10 mouse cellular contexts compared by ENCODE assay signal in the genomic region with DNA sequence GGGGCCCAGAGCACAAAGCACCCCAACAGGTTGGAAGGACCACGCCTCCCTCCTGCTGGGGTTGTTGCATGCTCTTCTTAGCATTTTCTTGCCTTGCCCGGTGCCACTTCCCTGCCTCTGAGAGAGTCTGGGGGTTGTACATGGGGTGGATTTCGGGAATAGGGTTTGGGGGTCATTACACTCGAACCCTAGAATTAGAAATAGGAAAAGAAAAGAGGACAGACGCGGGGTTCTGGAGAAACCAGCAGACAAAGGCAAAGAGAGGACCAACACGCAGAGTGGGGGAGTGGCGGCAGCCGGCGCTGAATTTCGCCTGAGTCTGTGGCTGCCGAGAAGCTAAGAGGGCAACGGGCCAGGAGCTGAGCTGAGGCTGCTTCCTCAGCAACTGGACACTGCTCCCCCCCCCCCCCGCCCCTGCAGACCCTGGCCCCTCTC. TPM values are rescaled to one million over a fixed set of nuclear protein-coding genes. Genes with fewer than 3 reads are reported as not detected.
DNase-seq lines count a peak whose midpoint lies in the region; ATAC-seq lines count a peak whose summit lies in the region.
"Had no signal": no experiment of that assay in that cellular context is flagged by ENCODE, and none has a peak within 500 bp of the region (broad histone marks: within the 10 kb centered on the region; RNA-seq: fewer than 3 reads in every experiment).

No protein-coding gene starts in this region.

- peak overlapping the region; percentile 69 for H3K9ac ChIP-seq in neural tube, embryonic 11.5 days (ENCODE audit: low read length)

- under 1% methylated on average over 13 of the region's 14 CpGs for WGBS in neural tube, embryonic 11.5 days

- H3K4me3 ChIP-seq in neural tube, embryonic 11.5 days (ENCODE audit: low read depth, low read length), result peak overlapping the region; percentile 39
- H3K4me3 ChIP-seq: erythroblast, embryonic 14.5 days had no signal

- no peak for ATAC-seq in neural tube, embryonic 11.5 days (ENCODE audit: insufficient read depth, low FRiP score, low TSS enrichment)

- intact Hi-C loops in gastrocnemius, postnatal 14 days (cut with DNase I; ENCODE audit: low total_unique reads), result no loop called here

- H3K27ac ChIP-seq in neural tube, embryonic 11.5 days (ENCODE audit: low read depth, low read length), result no peak overlapping the region; the same call in none of the 2 replicates

- H3K9me3 ChIP-seq in neural tube, embryonic 11.5 days (ENCODE audit: control insufficient read depth, low read length), result no peaks in the 10 kb centered on the region

- H3K27me3 ChIP-seq in neural tube, embryonic 11.5 days (ENCODE audit: control insufficient read depth, insufficient read depth, low read length), result 0 out of 2 replicates have a peak, but pooled peaks cover 2% of the 10 kb centered on the region

- H3K4me2 ChIP-seq in neural tube, embryonic 11.5 days (ENCODE audit: low read depth), result peak overlapping the region; percentile 78

- no peaks in the 10 kb centered on the region for H3K36me3 ChIP-seq in neural tube, embryonic 11.5 days (ENCODE audit: control insufficient read depth, insufficient read depth, low read length)

- H3K4me1 ChIP-seq in neural tube, embryonic 11.5 days (ENCODE audit: control insufficient read depth, insufficient read depth, low read length), result peaks cover 26% of the 10 kb centered on the region

- DNase-seq in gastrocnemius, postnatal 14 days, result peak; percentile 59
- DNase-seq in gastrocnemius, postnatal 25 days, result no peak
- DNase-seq in urinary bladder, postnatal 4 days (ENCODE audit: low spot score in 2 of 2), result peak; percentile 50 to 72
- no peak for DNase-seq in urinary bladder, postnatal 14 days (ENCODE audit: low spot score)
- peak; percentile 66 to 68 for DNase-seq in kidney, postnatal 25 days
- DNase-seq in neural tube, embryonic 11.5 days (ENCODE audit: low spot score), result peak; percentile 54
- DNase-seq in frontal cortex, postnatal 36 days (ENCODE audit: low spot score in 2 of 2), result no peak
- DNase-seq in layer of hippocampus, adult 11-12 months (ENCODE audit: low spot score), result no peak

RNA-seq across cellular contexts. Expression of gene Tns1, which starts 25.2 kb away (rescaled TPM):
- total RNA-seq in gastrocnemius, postnatal 14 days (2021), result 100 to 1,000 TPM; 176 to 217 TPM
- total RNA-seq in gastrocnemius, postnatal 25 days (2021), result 100 to 1,000 TPM; 205 to 234 TPM
- 17.9 and 19.9 TPM in 2 replicates for polyA plus RNA-seq in neural tube, embryonic 11.5 days (2014; fragmentation: Nextera tagmentation; extraction: Ambion mirVana)

RNA-seq across cellular contexts. Expression of gene Rufy4, which starts 26.3 kb away (rescaled TPM):
- total RNA-seq in gastrocnemius, postnatal 14 days (2021), result under 1 TPM in 1 of 2 experiments, not detected in 1; 0.09 TPM
- total RNA-seq in gastrocnemius, postnatal 25 days (2021), result under 1 TPM in 1 of 2 experiments, not detected in 1; 0.16 TPM
- 0.38 and 0.78 TPM in 2 replicates for polyA plus RNA-seq in neural tube, embryonic 11.5 days (2014; fragmentation: Nextera tagmentation; extraction: Ambion mirVana)
- total RNA-seq: CH12.LX had no signal
- polyA plus RNA-seq: erythroblast, embryonic 14.5 days had no signal

RNA-seq across cellular contexts. Expression of gene Cxcr2, which starts 54.8 kb away (rescaled TPM):
- not detected for total RNA-seq in gastrocnemius, postnatal 14 days (2021)
- total RNA-seq in gastrocnemius, postnatal 25 days (2021), result not detected
- polyA plus RNA-seq in neural tube, embryonic 11.5 days (2014; fragmentation: Nextera tagmentation; extraction: Ambion mirVana), result 0.24 TPM in 1 of 2 replicates, not detected in the other

Comparison
In these comparisons a context has a peak if more than half of its experiments do, and no peak if none do; other contexts are left out.
1. DNase-seq: peak in gastrocnemius, postnatal 14 days (single experiment), urinary bladder, postnatal 4 days (2 of 2), kidney, postnatal 25 days (2 of 2) and neural tube, embryonic 11.5 days (single experiment); none in gastrocnemius, postnatal 25 days (single experiment), urinary bladder, postnatal 14 days (single experiment), frontal cortex, postnatal 36 days (0 of 2) and layer of hippocampus, adult 11-12 months (single experiment).